Mouse (Mus musculus) testis, adult 2 months (tissue): Measurements from ENCODE around the gene Kng2.
"Not testable (repeated sequence)": the region's sequence is repeated elsewhere in the genome, so short reads cannot be mapped to it uniquely, and the experiment has no call there.

Experiments
- CTCF ChIP-seq: fragments of 200-500 bp; IDR thresholded peaks from 2 replicates; pipeline ENCODE4 v1.5.1; 2012; ENCODE audit warnings: low read depth, mild to moderate bottlenecking, inconsistent platforms, low read length, moderate library complexity; ENCODE audit not compliant: control insufficient read depth, insufficient read depth, insufficient replicate concordance
- POLR2A ChIP-seq: fragments of 200-500 bp; IDR thresholded peaks from 2 replicates; pipeline ENCODE4 v1.6.1; 2012; ENCODE audit warnings: low read depth, mild to moderate bottlenecking, inconsistent platforms, low read length, moderate library complexity; ENCODE audit not compliant: control insufficient read depth

DNA sequence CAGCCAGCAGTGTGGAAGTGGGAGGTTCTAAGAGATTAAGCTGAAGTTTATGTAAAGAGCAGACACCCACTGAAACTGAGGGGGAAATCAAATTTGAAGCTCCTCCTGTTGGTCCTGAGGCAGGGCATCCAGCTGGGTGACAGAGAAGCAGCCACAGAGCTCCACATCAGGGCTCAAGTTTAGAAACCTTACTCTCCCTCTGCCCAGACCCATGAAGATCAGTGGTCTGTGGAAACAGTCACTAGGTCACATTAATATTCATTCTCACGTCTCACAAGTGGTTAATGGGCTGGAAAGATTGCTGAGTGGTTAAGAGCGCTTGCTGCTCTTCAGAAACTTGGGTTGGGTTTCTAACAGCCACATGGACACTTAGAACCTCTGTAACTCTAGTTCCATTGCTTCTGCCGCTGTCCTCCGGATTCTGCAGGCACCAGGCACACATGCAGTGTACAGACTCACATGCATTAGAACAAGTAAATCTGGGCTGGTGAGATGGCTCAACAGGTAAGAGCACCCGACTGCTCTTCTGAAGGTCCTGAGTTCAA lies 31.6 kb upstream of the Kng2 start:
- not testable (repeated sequence) for TF ChIP-seq CTCF, POLR2A
